Comparison of ENCODE assay signal across 9 mouse cellular contexts in genomic region chr9:72449367-72449766, GRCm38 (mm10). TPM values are rescaled to one million over a fixed set of nuclear protein-coding genes. Genes with fewer than 3 reads are reported as not detected.
DNase-seq lines count a peak whose midpoint lies in the region; ATAC-seq and TF ChIP-seq lines count a peak whose summit lies in the region.
"Had no signal": no experiment of that assay in that cellular context is flagged by ENCODE, and none has a peak within 500 bp of the region (broad histone marks: within the 10 kb centered on the region; RNA-seq: fewer than 3 reads in every experiment).

No protein-coding gene starts in this region.

- 64% methylated on average over 7 of the region's 7 CpGs for WGBS in heart, embryonic 10.5 days
- 41% methylated on average over 7 of the region's 7 CpGs for WGBS in liver, embryonic 12.5 days (ENCODE audit: insufficient replicate concordance)
- WGBS in forebrain, postnatal 0 days, result 89% methylated on average over 7 of the region's 7 CpGs
- WGBS in forebrain, embryonic 14.5 days, result 92% methylated on average over 7 of the region's 7 CpGs
- WGBS in forebrain, embryonic 10.5 days, result 95% methylated on average over 7 of the region's 7 CpGs

- ATAC-seq in CD4-positive, CD25-positive, alpha-beta regulatory T cell, adult 4 months, result peak; percentile 97
- peak; percentile 67 for ATAC-seq in liver, embryonic 12.5 days
- no peak for ATAC-seq in forebrain, postnatal 0 days
- no peak for ATAC-seq in forebrain, embryonic 14.5 days

- peak; percentile 81 for DNase-seq in 416B (ENCODE audit: low read depth)
- DNase-seq in heart, embryonic 10.5 days (ENCODE audit: low spot score), result no peak
- DNase-seq in splenic B cell, adult 2 months (ENCODE audit: low read depth, low spot score), result peak; percentile 62
- no peak for DNase-seq in forebrain, postnatal 0 days
- no peak for DNase-seq in forebrain, embryonic 14.5 days (ENCODE audit: low spot score)
- DNase-seq in forebrain, embryonic 10.5 days (ENCODE audit: extremely low spot score, low spot score), result no peak

- H3K27ac ChIP-seq in heart, embryonic 10.5 days, result peak overlapping the region; percentile 5; the same call in 1 of the 2 replicates
- H3K27ac ChIP-seq in liver, embryonic 12.5 days, result peak overlapping the region; percentile 72
- H3K27ac ChIP-seq in forebrain, postnatal 0 days (ENCODE audit: low read depth, low read length), result no peak overlapping the region
- H3K27ac ChIP-seq in forebrain, embryonic 14.5 days (ENCODE audit: low read depth, low read length), result no peak overlapping the region
- H3K27ac ChIP-seq in forebrain, embryonic 10.5 days, result no peak overlapping the region
- H3K27ac ChIP-seq: neural tube, embryonic 12.5 days had no signal

- TF ChIP-seq CTCF in forebrain, postnatal 0 days (IDR thresholded peaks at IDR 0.05; ENCODE audit: low read depth), result no peak

- H3K36me3 ChIP-seq in heart, embryonic 10.5 days, result peaks cover 49% of the 10 kb centered on the region
- peaks cover 100% of the 10 kb centered on the region for H3K36me3 ChIP-seq in liver, embryonic 12.5 days
- no peaks in the 10 kb centered on the region for H3K36me3 ChIP-seq in splenic B cell, adult 2 months (ENCODE audit: control insufficient read depth, insufficient read depth, low read length, poor library complexity, severe bottlenecking)
- H3K36me3 ChIP-seq in forebrain, postnatal 0 days (ENCODE audit: insufficient read depth), result no peaks in the 10 kb centered on the region
- peaks cover 40% of the 10 kb centered on the region for H3K36me3 ChIP-seq in forebrain, embryonic 14.5 days (ENCODE audit: control insufficient read depth, insufficient read depth, low read length)
- peaks cover 100% of the 10 kb centered on the region for H3K36me3 ChIP-seq in forebrain, embryonic 10.5 days (replicated peaks)

- H3K4me3 ChIP-seq in heart, embryonic 10.5 days, result peak overlapping the region; percentile 27; the same call in 1 of the 2 replicates
- H3K4me3 ChIP-seq in liver, embryonic 12.5 days, result peak overlapping the region; percentile 45
- H3K4me3 ChIP-seq in forebrain, postnatal 0 days (ENCODE audit: low read depth, low read length), result no peak overlapping the region
- no peak overlapping the region for H3K4me3 ChIP-seq in forebrain, embryonic 14.5 days (ENCODE audit: low read depth, low read length)
- no peak overlapping the region for H3K4me3 ChIP-seq in forebrain, embryonic 10.5 days
- H3K4me3 ChIP-seq: neural tube, embryonic 12.5 days had no signal

- H3K4me2 ChIP-seq in liver, embryonic 12.5 days, result peak overlapping the region; percentile 65
- H3K4me2 ChIP-seq in forebrain, postnatal 0 days (ENCODE audit: low read depth), result no peak overlapping the region
- no peak overlapping the region for H3K4me2 ChIP-seq in forebrain, embryonic 14.5 days (ENCODE audit: low read length)
- H3K4me2 ChIP-seq: neural tube, embryonic 12.5 days had no signal

- peaks cover 10% of the 10 kb centered on the region; the same call in 1 of the 2 replicates for H3K4me1 ChIP-seq in heart, embryonic 10.5 days
- H3K4me1 ChIP-seq in liver, embryonic 12.5 days, result peaks cover 56% of the 10 kb centered on the region
- no peaks in the 10 kb centered on the region for H3K4me1 ChIP-seq in forebrain, postnatal 0 days (ENCODE audit: insufficient read depth)
- H3K4me1 ChIP-seq in forebrain, embryonic 14.5 days (ENCODE audit: control insufficient read depth, insufficient read depth, low read length), result no peaks in the 10 kb centered on the region
- no peaks in the 10 kb centered on the region for H3K4me1 ChIP-seq in forebrain, embryonic 10.5 days
- H3K4me1 ChIP-seq: neural tube, embryonic 12.5 days had no signal

- H3K27me3 ChIP-seq in heart, embryonic 10.5 days (ENCODE audit: insufficient read depth, poor library complexity, severe bottlenecking), result no peaks in the 10 kb centered on the region
- H3K27me3 ChIP-seq in liver, embryonic 12.5 days (replicated peaks), result no peaks in the 10 kb centered on the region
- H3K27me3 ChIP-seq in splenic B cell, adult 2 months (ENCODE audit: control insufficient read depth, insufficient read depth, low read length, poor library complexity, severe bottlenecking), result no peaks in the 10 kb centered on the region
- no peaks in the 10 kb centered on the region for H3K27me3 ChIP-seq in forebrain, postnatal 0 days (ENCODE audit: insufficient read depth, low read length)
- no peaks in the 10 kb centered on the region for H3K27me3 ChIP-seq in forebrain, embryonic 14.5 days (replicated peaks; ENCODE audit: control insufficient read depth, insufficient read depth, low read length)
- H3K27me3 ChIP-seq in forebrain, embryonic 10.5 days (ENCODE audit: poor library complexity, severe bottlenecking), result no peaks in the 10 kb centered on the region
- H3K27me3 ChIP-seq: neural tube, embryonic 12.5 days had no signal

- H3K9ac ChIP-seq in liver, embryonic 12.5 days, result peak overlapping the region; percentile 64
- H3K9ac ChIP-seq in forebrain, postnatal 0 days, result no peak overlapping the region
- no peak overlapping the region for H3K9ac ChIP-seq in forebrain, embryonic 14.5 days (ENCODE audit: low read length)
- H3K9ac ChIP-seq: neural tube, embryonic 12.5 days had no signal

- H3K9me3 ChIP-seq in heart, embryonic 10.5 days, result no peaks in the 10 kb centered on the region
- no peaks in the 10 kb centered on the region for H3K9me3 ChIP-seq in liver, embryonic 12.5 days (replicated peaks)
- H3K9me3 ChIP-seq in forebrain, postnatal 0 days (ENCODE audit: low read length), result no peaks in the 10 kb centered on the region
- no peaks in the 10 kb centered on the region for H3K9me3 ChIP-seq in forebrain, embryonic 14.5 days (replicated peaks; ENCODE audit: control insufficient read depth, low read length)
- H3K9me3 ChIP-seq in forebrain, embryonic 10.5 days, result no peaks in the 10 kb centered on the region
- H3K9me3 ChIP-seq: neural tube, embryonic 12.5 days had no signal

RNA-seq across cellular contexts. Expression of gene Mns1, which starts 11.6 kb away (rescaled TPM):
- polyA plus RNA-seq in CD4-positive, CD25-positive, alpha-beta regulatory T cell, adult 4 months (2017; shearing (Covaris generic)), result 10 to 100 TPM; 15.0 to 15.6 TPM
- 22.0 and 34.1 TPM in 2 replicates for polyA plus RNA-seq in heart, embryonic 10.5 days (2016; fragmentation: Nextera tagmentation; extraction: Ambion mirVana)
- 119 and 123 TPM in 2 replicates for polyA plus RNA-seq in liver, embryonic 12.5 days (2016; fragmentation: Nextera tagmentation; extraction: Ambion mirVana)
- total RNA-seq in forebrain, postnatal 0 days (2014; rRNA removed), result 2.0 and 2.8 TPM in 2 replicates
- polyA plus RNA-seq in forebrain, postnatal 0 days (2015; fragmentation: Nextera tagmentation; extraction: Ambion mirVana), result 4.8 and 5.6 TPM in 2 replicates
- 15.1 and 15.5 TPM in 2 replicates for polyA plus RNA-seq in forebrain, embryonic 14.5 days (2014; fragmentation: Nextera tagmentation; extraction: Ambion mirVana)
- polyA plus RNA-seq in forebrain, embryonic 10.5 days (2016; fragmentation: Nextera tagmentation; extraction: Ambion mirVana), result 61.8 and 67.6 TPM in 2 replicates

RNA-seq across cellular contexts. Expression of gene Tex9, which starts 42.6 kb away (rescaled TPM):
- 1 to 10 TPM; 7.9 to 8.6 TPM for polyA plus RNA-seq in CD4-positive, CD25-positive, alpha-beta regulatory T cell, adult 4 months (2017; shearing (Covaris generic))
- 16.6 and 27.0 TPM in 2 replicates for polyA plus RNA-seq in heart, embryonic 10.5 days (2016; fragmentation: Nextera tagmentation; extraction: Ambion mirVana)
- polyA plus RNA-seq in liver, embryonic 12.5 days (2016; fragmentation: Nextera tagmentation; extraction: Ambion mirVana), result 9.1 and 11.4 TPM in 2 replicates
- total RNA-seq in forebrain, postnatal 0 days (2014; rRNA removed), result 19.2 and 33.8 TPM in 2 replicates
- polyA plus RNA-seq in forebrain, postnatal 0 days (2015; fragmentation: Nextera tagmentation; extraction: Ambion mirVana), result 19.8 and 29.3 TPM in 2 replicates
- 35.3 and 40.3 TPM in 2 replicates for polyA plus RNA-seq in forebrain, embryonic 14.5 days (2014; fragmentation: Nextera tagmentation; extraction: Ambion mirVana)
- polyA plus RNA-seq in forebrain, embryonic 10.5 days (2016; fragmentation: Nextera tagmentation; extraction: Ambion mirVana), result 75.5 and 89.5 TPM in 2 replicates

Comparison
In these comparisons a context has a peak if more than half of its experiments do, and no peak if none do; other contexts are left out.
1. DNase-seq: peak in 416B (single experiment) and splenic B cell, adult 2 months (single experiment); none in heart, embryonic 10.5 days (single experiment), forebrain, postnatal 0 days (single experiment), forebrain, embryonic 14.5 days (single experiment) and forebrain, embryonic 10.5 days (single experiment).
2. ATAC-seq: peak in CD4-positive, CD25-positive, alpha-beta regulatory T cell, adult 4 months (single experiment) and liver, embryonic 12.5 days (single experiment); none in forebrain, postnatal 0 days (single experiment) and forebrain, embryonic 14.5 days (single experiment).
3. H3K27ac ChIP-seq: peak in heart, embryonic 10.5 days (single experiment) and liver, embryonic 12.5 days (single experiment); none in forebrain, postnatal 0 days (single experiment), forebrain, embryonic 14.5 days (single experiment) and forebrain, embryonic 10.5 days (single experiment).
4. H3K4me3 ChIP-seq: peak in heart, embryonic 10.5 days (single experiment) and liver, embryonic 12.5 days (single experiment); none in forebrain, postnatal 0 days (single experiment), forebrain, embryonic 14.5 days (single experiment) and forebrain, embryonic 10.5 days (single experiment).